Mouse (Mus musculus) E14TG2a.4 (cell line): ENCODE data around the gene Palmd.

Experiments used
- CTCF ChIP-seq: conservative IDR thresholded peaks from 2 replicates; pipeline ENCODE4 v1.5.1; 2014; ENCODE audit warnings: low read length
- POU5F1 ChIP-seq: IDR thresholded peaks from 2 replicates; pipeline ENCODE4 v1.6.1; 2014; ENCODE audit warnings: low read length, borderline replicate concordance

GRCm38 (mm10) chr3:116981811-116982575, 13.2 kb upstream of the Palmd start:
- no peak for TF ChIP-seq CTCF
- no peak for TF ChIP-seq POU5F1
